In the genomic region with DNA sequence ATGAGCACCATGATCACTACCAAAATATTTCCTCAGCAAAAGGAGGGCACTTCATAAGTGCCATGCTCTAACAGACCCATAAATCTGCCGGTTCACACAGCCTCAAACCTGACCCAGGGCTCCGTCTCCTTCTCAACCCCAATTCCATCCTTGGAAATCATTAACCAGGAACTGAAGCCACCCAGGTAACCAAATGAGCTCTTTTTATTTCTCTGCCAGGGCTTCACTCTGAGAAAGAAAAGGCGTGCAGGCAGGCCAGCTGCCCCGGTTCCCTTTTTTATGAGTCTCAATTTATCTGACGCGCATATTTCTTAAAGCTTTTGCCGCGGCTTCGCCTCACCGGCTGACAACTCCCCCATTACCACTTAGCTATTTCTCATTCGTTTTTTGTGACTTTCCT, we compare ENCODE assay signal across 20 mouse cellular contexts.
DNase-seq lines count a peak whose midpoint lies in the region; ATAC-seq and TF ChIP-seq lines count a peak whose summit lies in the region.
"Had no signal": no experiment of that assay in that cellular context is flagged by ENCODE, and none has a peak within 500 bp of the region (broad histone marks: within the 10 kb centered on the region; RNA-seq: fewer than 3 reads in every experiment).

No protein-coding gene starts in this region.

- DNase-seq in liver, adult 2 months (ENCODE audit: extremely low read depth, low read depth, low spot score): peak; percentile 58
- DNase-seq in liver, postnatal 0 days: no peak
- DNase-seq in kidney, adult 9 months: peak; percentile 78
- DNase-seq in kidney, postnatal 36 days: peak; percentile 49 to 79
- no peak for DNase-seq in layer of hippocampus, postnatal 25 days (ENCODE audit: extremely low spot score in 1 of 2, low spot score in 1 of 2)
- no peak for DNase-seq in lung, adult 18-20 months
- DNase-seq in spleen, postnatal 10 days (ENCODE audit: low spot score in 2 of 2): no peak
- DNase-seq: adrenal gland, postnatal 10 days; cerebellum, adult 11 months; cerebellum, postnatal 36 days; heart, adult 18-20 months; lung, embryonic 14.5 days; thymus, adult 2 months had no signal

- peaks cover 6% of the 10 kb centered on the region for H3K4me1 ChIP-seq in liver, adult 2 months (ENCODE audit: control insufficient read depth, insufficient read depth, low read length)
- H3K4me1 ChIP-seq in liver, postnatal 0 days (ENCODE audit: insufficient read depth): no peaks in the 10 kb centered on the region
- no peaks in the 10 kb centered on the region for H3K4me1 ChIP-seq in stomach, embryonic 16.5 days (ENCODE audit: control insufficient read depth, insufficient read depth, low read length)
- H3K4me1 ChIP-seq: forebrain, embryonic 13.5 days; heart, embryonic 15.5 days; limb, embryonic 15.5 days had no signal

- no peak for ATAC-seq in liver, postnatal 0 days
- ATAC-seq in stomach, embryonic 16.5 days (ENCODE audit: insufficient read depth, low FRiP score): no peak
- ATAC-seq: forebrain, embryonic 13.5 days had no signal

- no peak overlapping the region for H3K4me3 ChIP-seq in liver, adult 2 months (ENCODE audit: insufficient read depth, low read depth, low read length)
- no peak overlapping the region for H3K4me3 ChIP-seq in liver, postnatal 0 days (ENCODE audit: low read depth, low read length)
- no peak overlapping the region for H3K4me3 ChIP-seq in stomach, embryonic 16.5 days (replicated peaks; ENCODE audit: low read length)
- H3K4me3 ChIP-seq: forebrain, embryonic 13.5 days; heart, embryonic 15.5 days; limb, embryonic 15.5 days had no signal

- no peaks in the 10 kb centered on the region for H3K9me3 ChIP-seq in liver, postnatal 0 days (ENCODE audit: low read length)
- H3K9me3 ChIP-seq in stomach, embryonic 16.5 days (replicated peaks; ENCODE audit: control insufficient read depth, low read length): no peaks in the 10 kb centered on the region
- H3K9me3 ChIP-seq: forebrain, embryonic 13.5 days; heart, embryonic 15.5 days; limb, embryonic 15.5 days had no signal

- TF ChIP-seq POLR2A in liver, adult 2 months (IDR thresholded peaks at IDR 0.05; ENCODE audit: extremely low read depth, insufficient read depth, low read length): no peak

- H3K27ac ChIP-seq in liver, adult 2 months (replicated peaks; ENCODE audit: insufficient read depth, low read depth, low read length): no peak overlapping the region
- no peak overlapping the region for H3K27ac ChIP-seq in liver, postnatal 0 days (ENCODE audit: low read depth)
- no peak overlapping the region for H3K27ac ChIP-seq in stomach, embryonic 16.5 days (ENCODE audit: low read length)
- H3K27ac ChIP-seq: forebrain, embryonic 13.5 days; heart, embryonic 15.5 days; hindbrain, postnatal 0 days; limb, embryonic 15.5 days; macrophage had no signal

- 55% methylated on average over 11 of the region's 11 CpGs for WGBS in liver, adult 2 months
- WGBS in liver, postnatal 0 days (ENCODE audit: insufficient replicate concordance): 74% methylated on average over 11 of the region's 11 CpGs
- WGBS in stomach, embryonic 16.5 days: 45% methylated on average over 11 of the region's 11 CpGs

- TF ChIP-seq EP300 in liver, postnatal 0 days (IDR thresholded peaks at IDR 0.05; ENCODE audit: low read depth): no peak

- TF ChIP-seq CTCF in liver, adult 2 months (IDR thresholded peaks at IDR 0.05; ENCODE audit: low read depth, low read length): no peak
- TF ChIP-seq CTCF in liver, postnatal 0 days (IDR thresholded peaks at IDR 0.05; ENCODE audit: low read depth): no peak

- no peaks in the 10 kb centered on the region for H3K27me3 ChIP-seq in liver, adult 2 months (ENCODE audit: control insufficient read depth, insufficient read depth, low read length)
- no peaks in the 10 kb centered on the region for H3K27me3 ChIP-seq in liver, postnatal 0 days (ENCODE audit: insufficient read depth, low read length)
- no peaks in the 10 kb centered on the region for H3K27me3 ChIP-seq in stomach, embryonic 16.5 days (ENCODE audit: control insufficient read depth, insufficient read depth, low read length)
- H3K27me3 ChIP-seq: forebrain, embryonic 13.5 days; heart, embryonic 15.5 days; limb, embryonic 15.5 days had no signal

- H3K4me2 ChIP-seq in liver, postnatal 0 days (ENCODE audit: low read depth, low read length): no peak overlapping the region
- 0 out of 2 replicates have a peak overlapping the region, but pooled peaks have one; percentile 23 for H3K4me2 ChIP-seq in stomach, embryonic 16.5 days (ENCODE audit: low read depth, low read length)
- H3K4me2 ChIP-seq: forebrain, embryonic 13.5 days; heart, embryonic 15.5 days; limb, embryonic 15.5 days; lung, embryonic 14.5 days; midbrain, embryonic 11.5 days had no signal

- H3K9ac ChIP-seq in liver, adult 2 months (ENCODE audit: low read depth, low read length): no peak overlapping the region
- no peak overlapping the region for H3K9ac ChIP-seq in liver, postnatal 0 days (replicated peaks)
- H3K9ac ChIP-seq in stomach, embryonic 16.5 days (ENCODE audit: low read length): no peak overlapping the region
- H3K9ac ChIP-seq: forebrain, embryonic 13.5 days; heart, embryonic 15.5 days; limb, embryonic 15.5 days; lung, embryonic 14.5 days had no signal

- no peaks in the 10 kb centered on the region for H3K79me2 ChIP-seq in liver, adult 2 months (ENCODE audit: control insufficient read depth, insufficient read depth, low read length)

- H3K36me3 ChIP-seq in liver, adult 2 months (ENCODE audit: control insufficient read depth, insufficient read depth, low read length): no peaks in the 10 kb centered on the region
- no peaks in the 10 kb centered on the region for H3K36me3 ChIP-seq in liver, postnatal 0 days (replicated peaks; ENCODE audit: insufficient read depth, low read length)
- H3K36me3 ChIP-seq in stomach, embryonic 16.5 days (ENCODE audit: control insufficient read depth, insufficient read depth, low read length): no peaks in the 10 kb centered on the region
- H3K36me3 ChIP-seq: heart, embryonic 15.5 days; limb, embryonic 15.5 days had no signal

Comparison
In these comparisons a context has a peak if more than half of its experiments do, and no peak if none do; other contexts are left out.
1. DNase-seq: peak in liver, adult 2 months (single experiment), kidney, adult 9 months (single experiment) and kidney, postnatal 36 days (2 of 2); none in liver, postnatal 0 days (single experiment), layer of hippocampus, postnatal 25 days (0 of 2), lung, adult 18-20 months (0 of 2) and spleen, postnatal 10 days (0 of 2).